Comparison of ENCODE assay signal across 10 mouse cellular contexts in the genomic region with DNA sequence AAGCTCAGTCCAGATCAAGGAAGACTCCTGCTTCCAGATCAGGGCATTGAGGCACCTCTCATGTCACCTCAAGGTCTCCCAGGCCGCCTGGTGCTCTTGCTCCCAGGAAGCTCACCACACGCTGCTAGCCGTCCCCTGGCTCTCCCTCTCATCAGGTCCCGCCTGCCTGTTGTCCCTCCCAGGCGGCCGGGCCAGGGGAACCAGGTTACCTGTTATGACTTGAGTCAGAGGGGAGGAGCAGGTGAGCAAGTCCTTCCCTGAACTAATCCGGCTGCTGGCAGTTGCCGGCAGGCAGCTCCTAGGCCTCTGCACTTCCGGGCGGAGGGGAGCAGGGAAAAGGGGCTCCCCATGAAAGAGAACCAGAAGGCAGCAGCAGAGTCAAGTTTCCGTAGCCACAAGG. TPM values are rescaled to one million over a fixed set of nuclear protein-coding genes. Genes with fewer than 3 reads are reported as not detected.
DNase-seq lines count a peak whose midpoint lies in the region; ATAC-seq and TF ChIP-seq lines count a peak whose summit lies in the region.
"Had no signal": no experiment of that assay in that cellular context is flagged by ENCODE, and none has a peak within 500 bp of the region (broad histone marks: within the 10 kb centered on the region; RNA-seq: fewer than 3 reads in every experiment).

No protein-coding gene starts in this region.

- DNase-seq in midbrain, embryonic 11.5 days (ENCODE audit: low spot score, missing footprints), result peak; percentile 84
- DNase-seq in lung, embryonic 14.5 days, result peak; percentile 44
- DNase-seq in urinary bladder, postnatal 10 days (ENCODE audit: low spot score), result peak; percentile 30
- no peak for DNase-seq in spleen, adult 12 weeks (ENCODE audit: low spot score)
- no peak for DNase-seq in spleen, postnatal 14 days (ENCODE audit: low spot score in 2 of 2)
- no peak for DNase-seq in spleen, postnatal 36 days (ENCODE audit: low spot score in 2 of 2)
- DNase-seq: heart, postnatal 36 days had no signal

- peaks cover 52% of the 10 kb centered on the region for H3K4me1 ChIP-seq in midbrain, embryonic 11.5 days (ENCODE audit: control insufficient read depth, insufficient read depth, low read length)
- H3K4me1 ChIP-seq in midbrain, embryonic 15.5 days, result peaks cover 66% of the 10 kb centered on the region
- H3K4me1 ChIP-seq in intestine, embryonic 16.5 days (ENCODE audit: control insufficient read depth, insufficient read depth, low read length), result peaks cover 48% of the 10 kb centered on the region
- peaks cover 27% of the 10 kb centered on the region for H3K4me1 ChIP-seq in lung, embryonic 14.5 days (ENCODE audit: insufficient read depth)

- H3K4me3 ChIP-seq in midbrain, embryonic 11.5 days (ENCODE audit: low read depth, low read length), result no peak overlapping the region
- H3K4me3 ChIP-seq in midbrain, embryonic 15.5 days, result no peak overlapping the region
- H3K4me3 ChIP-seq in intestine, embryonic 16.5 days (ENCODE audit: low read length), result peak overlapping the region; percentile 68
- no peak overlapping the region for H3K4me3 ChIP-seq in lung, embryonic 14.5 days (ENCODE audit: low read depth, low read length)

- H3K36me3 ChIP-seq in midbrain, embryonic 11.5 days (ENCODE audit: control insufficient read depth, insufficient read depth, low read length), result 0 out of 2 replicates have a peak, but pooled peaks cover 5% of the 10 kb centered on the region
- no peaks in the 10 kb centered on the region for H3K36me3 ChIP-seq in midbrain, embryonic 15.5 days (replicated peaks)
- no peaks in the 10 kb centered on the region for H3K36me3 ChIP-seq in intestine, embryonic 16.5 days (ENCODE audit: control insufficient read depth, insufficient read depth, low read length)
- peaks cover 24% of the 10 kb centered on the region for H3K36me3 ChIP-seq in lung, embryonic 14.5 days (ENCODE audit: insufficient read depth)

- no peak overlapping the region for H3K27ac ChIP-seq in midbrain, embryonic 11.5 days (ENCODE audit: low read depth, low read length)
- no peak overlapping the region for H3K27ac ChIP-seq in midbrain, embryonic 15.5 days
- H3K27ac ChIP-seq in intestine, embryonic 16.5 days (ENCODE audit: low read length), result peak overlapping the region; percentile 97
- H3K27ac ChIP-seq in lung, embryonic 14.5 days (ENCODE audit: low read depth), result peak overlapping the region; percentile 78

- no peaks in the 10 kb centered on the region for H3K9me3 ChIP-seq in midbrain, embryonic 11.5 days (ENCODE audit: control insufficient read depth, low read length)
- no peaks in the 10 kb centered on the region for H3K9me3 ChIP-seq in midbrain, embryonic 15.5 days
- H3K9me3 ChIP-seq in intestine, embryonic 16.5 days (ENCODE audit: control insufficient read depth, low read length), result no peaks in the 10 kb centered on the region
- H3K9me3 ChIP-seq in lung, embryonic 14.5 days (ENCODE audit: low read depth, low read length), result no peaks in the 10 kb centered on the region

- H3K27me3 ChIP-seq in midbrain, embryonic 11.5 days (ENCODE audit: control insufficient read depth, insufficient read depth, low read length), result no peaks in the 10 kb centered on the region; the same call in 1 of the 2 replicates
- H3K27me3 ChIP-seq in midbrain, embryonic 15.5 days (replicated peaks), result no peaks in the 10 kb centered on the region
- no peaks in the 10 kb centered on the region for H3K27me3 ChIP-seq in intestine, embryonic 16.5 days (replicated peaks; ENCODE audit: control insufficient read depth, insufficient read depth, low read length)
- H3K27me3 ChIP-seq in lung, embryonic 14.5 days (ENCODE audit: insufficient read depth, low read length), result no peaks in the 10 kb centered on the region

- no peak for TF ChIP-seq CTCF in lung, embryonic 14.5 days (IDR thresholded peaks at IDR 0.05; ENCODE audit: low read depth)

- H3K4me2 ChIP-seq in midbrain, embryonic 11.5 days, result peak overlapping the region; percentile 70
- no peak overlapping the region for H3K4me2 ChIP-seq in midbrain, embryonic 15.5 days
- H3K4me2 ChIP-seq in intestine, embryonic 16.5 days (ENCODE audit: low read depth, low read length), result peak overlapping the region; percentile 88
- H3K4me2 ChIP-seq in lung, embryonic 14.5 days, result peak overlapping the region; percentile 76

- peak overlapping the region; percentile 1 for H3K9ac ChIP-seq in midbrain, embryonic 11.5 days (ENCODE audit: low read length)
- H3K9ac ChIP-seq in midbrain, embryonic 15.5 days, result no peak overlapping the region
- peak overlapping the region; percentile 69 for H3K9ac ChIP-seq in intestine, embryonic 16.5 days (ENCODE audit: low read depth, low read length)
- 0 out of 2 replicates have a peak overlapping the region, but pooled peaks have one; percentile 9 for H3K9ac ChIP-seq in lung, embryonic 14.5 days

- WGBS in midbrain, embryonic 11.5 days, result 26% methylated on average over 11 of the region's 11 CpGs
- WGBS in midbrain, embryonic 15.5 days, result 36% methylated on average over 11 of the region's 11 CpGs
- WGBS in intestine, embryonic 16.5 days, result 27% methylated on average over 11 of the region's 11 CpGs
- 32% methylated on average over 11 of the region's 11 CpGs for WGBS in lung, embryonic 14.5 days

- ATAC-seq in midbrain, embryonic 11.5 days (ENCODE audit: low FRiP score), result no peak
- ATAC-seq in midbrain, embryonic 15.5 days (replicated peaks), result no peak
- peak; percentile 56 for ATAC-seq in intestine, embryonic 16.5 days
- no peak for ATAC-seq in lung, embryonic 14.5 days (ENCODE audit: insufficient read depth)

RNA-seq across cellular contexts. Expression of a gene that starts 3.9 kb away (rescaled TPM):
- polyA plus RNA-seq in midbrain, embryonic 11.5 days (2014; fragmentation: Nextera tagmentation; extraction: Ambion mirVana), result 10.8 and 12.7 TPM in 2 replicates
- 2.2 and 2.3 TPM in 2 replicates for polyA plus RNA-seq in midbrain, embryonic 15.5 days (2015; fragmentation: Nextera tagmentation; extraction: Ambion mirVana)
- polyA plus RNA-seq in intestine, embryonic 16.5 days (2015; fragmentation: Nextera tagmentation; extraction: Ambion mirVana), result 32.6 and 33.4 TPM in 2 replicates
- 15.1 and 15.9 TPM in 2 replicates for polyA plus RNA-seq in lung, embryonic 14.5 days (2014; fragmentation: Nextera tagmentation; extraction: Ambion mirVana)

RNA-seq across cellular contexts. Expression of a gene that starts 17.6 kb away (rescaled TPM):
- polyA plus RNA-seq in midbrain, embryonic 11.5 days (2014; fragmentation: Nextera tagmentation; extraction: Ambion mirVana), result 0.73 and 0.75 TPM in 2 replicates
- polyA plus RNA-seq in midbrain, embryonic 15.5 days (2015; fragmentation: Nextera tagmentation; extraction: Ambion mirVana), result not detected in 2 replicates
- 0.28 and 0.56 TPM in 2 replicates for polyA plus RNA-seq in intestine, embryonic 16.5 days (2015; fragmentation: Nextera tagmentation; extraction: Ambion mirVana)
- polyA plus RNA-seq in lung, embryonic 14.5 days (2014; fragmentation: Nextera tagmentation; extraction: Ambion mirVana), result 0.18 TPM in 1 of 2 replicates, not detected in the other
- polyA plus RNA-seq: neural tube, embryonic 14.5 days had no signal

RNA-seq across cellular contexts. Expression of a gene that starts 30.5 kb away (rescaled TPM):
- not detected in 2 replicates for polyA plus RNA-seq in midbrain, embryonic 11.5 days (2014; fragmentation: Nextera tagmentation; extraction: Ambion mirVana)
- 0.49 and 0.62 TPM in 2 replicates for polyA plus RNA-seq in midbrain, embryonic 15.5 days (2015; fragmentation: Nextera tagmentation; extraction: Ambion mirVana)
- not detected in 2 replicates for polyA plus RNA-seq in intestine, embryonic 16.5 days (2015; fragmentation: Nextera tagmentation; extraction: Ambion mirVana)
- polyA plus RNA-seq in lung, embryonic 14.5 days (2014; fragmentation: Nextera tagmentation; extraction: Ambion mirVana), result not detected in 2 replicates

Comparison
In these comparisons a context has a peak if more than half of its experiments do, and no peak if none do; other contexts are left out.
1. DNase-seq: peak in midbrain, embryonic 11.5 days (single experiment), lung, embryonic 14.5 days (single experiment) and urinary bladder, postnatal 10 days (single experiment); none in spleen, adult 12 weeks (single experiment), spleen, postnatal 14 days (0 of 2) and spleen, postnatal 36 days (0 of 2).
2. H3K27ac ChIP-seq: peak in intestine, embryonic 16.5 days (single experiment) and lung, embryonic 14.5 days (single experiment); none in midbrain, embryonic 11.5 days (single experiment) and midbrain, embryonic 15.5 days (single experiment).